Mouse (Mus musculus): ENCODE results near the gene Noxo1.

Noxo1 gene

GRCm38 (mm10) chr17:24739926-24740325 is 43.9 kb downstream of the Noxo1 start:
- DNase-seq (ENCODE audit: extremely low spot score, low spot score), result no peak

- no peak for DNase-seq (ENCODE audit: extremely low spot score, low spot score)
Observed at GRCm38 (mm10) chr17:24742307-24742706, 46.3 kb downstream of the Noxo1 start.

DNA sequence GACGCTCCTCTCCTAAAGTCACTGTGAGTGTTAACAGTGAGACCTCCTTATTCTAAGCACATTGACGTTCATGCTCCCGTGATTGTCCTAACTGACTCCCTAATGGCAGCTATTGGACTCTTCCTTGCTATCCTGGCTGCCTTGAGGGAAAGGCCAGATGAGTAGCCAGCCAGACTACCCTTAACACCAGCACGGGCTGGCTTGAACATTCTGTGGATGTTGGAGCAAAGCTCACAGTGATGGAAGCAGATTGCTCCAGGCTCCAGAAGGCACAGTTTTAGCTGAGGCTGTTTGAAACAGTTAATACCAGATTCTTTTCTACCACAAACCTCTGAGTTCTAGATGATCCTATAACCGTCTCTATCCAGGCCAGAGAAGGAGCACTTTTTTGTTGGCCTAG is 47.9 kb downstream of the Noxo1 start:
- no peak for DNase-seq (ENCODE audit: extremely low spot score, low spot score)

GRCm38 (mm10) chr17:24744381-24744780 is 48.3 kb downstream of the Noxo1 start:
- no peak for DNase-seq (ENCODE audit: extremely low spot score, low spot score)

DNA sequence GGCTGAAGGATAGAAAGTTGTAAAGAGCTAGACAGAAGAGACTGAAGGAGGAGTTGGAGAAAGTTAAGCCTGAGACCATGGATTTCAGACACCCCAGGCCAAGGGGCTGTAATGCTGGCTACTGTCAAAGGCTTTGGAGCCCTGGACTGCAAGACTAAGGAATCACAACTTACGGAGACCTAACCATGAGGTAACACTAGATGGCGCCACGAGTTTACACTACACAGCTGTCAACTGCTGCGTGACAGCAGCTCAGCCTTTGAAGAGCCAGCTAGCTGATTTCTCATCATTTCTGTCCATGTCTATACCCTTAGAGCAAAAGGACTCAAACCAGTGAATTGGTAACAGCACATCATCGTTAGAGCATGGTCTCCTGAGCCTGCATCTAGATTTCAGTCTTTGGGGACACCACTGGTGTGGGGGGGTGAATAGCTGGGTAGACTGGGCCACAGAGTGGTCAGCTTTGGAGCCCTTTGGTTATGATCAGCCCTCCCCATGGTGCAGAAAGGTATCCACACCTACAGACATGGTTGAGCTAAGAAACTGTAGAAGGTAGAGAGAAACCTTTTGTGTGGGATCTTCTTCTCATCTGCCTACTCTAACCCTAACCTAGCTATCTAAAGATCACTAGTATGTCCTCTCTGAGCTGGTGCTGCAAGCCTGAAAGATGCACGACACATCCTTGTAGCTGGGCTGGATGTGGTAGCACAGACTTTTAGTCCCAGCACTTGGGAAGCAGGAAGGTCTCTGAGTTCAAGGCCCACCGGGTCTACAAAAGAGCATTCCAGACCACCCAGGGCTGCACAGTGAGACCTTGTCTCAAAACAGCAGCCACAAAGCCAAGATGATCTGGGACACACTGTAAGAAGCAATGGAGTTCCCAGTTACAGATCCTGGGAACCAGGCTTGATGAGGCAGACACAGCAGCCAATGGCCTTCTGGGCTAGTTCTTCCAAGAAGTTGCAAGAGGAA is 49.8 kb downstream of the Noxo1 start:
- DNase-seq (ENCODE audit: extremely low spot score, low spot score), result peak; percentile 80

DNA sequence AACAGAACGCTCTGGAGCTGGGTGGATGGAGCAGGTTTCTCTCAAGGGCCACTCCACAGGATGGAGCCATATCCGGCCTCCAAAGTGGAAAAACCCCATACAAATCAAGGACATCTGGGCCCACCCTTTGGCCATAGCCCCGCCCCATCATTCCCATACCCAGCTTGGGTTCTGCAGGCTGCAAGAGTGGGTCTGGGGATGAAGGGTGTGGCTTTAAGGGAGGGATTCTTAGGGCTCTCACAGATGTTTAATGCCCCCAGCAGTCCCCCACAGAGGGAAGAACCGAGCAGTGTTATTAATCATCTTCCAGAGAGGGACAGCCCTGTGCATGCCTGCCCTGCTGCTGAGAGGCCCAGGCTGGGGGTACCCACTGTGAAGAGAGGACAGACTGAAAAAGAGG is 51.0 kb downstream of the Noxo1 start:
- no peak for DNase-seq (ENCODE audit: extremely low spot score, low spot score)
